Mouse (Mus musculus) CH12.LX (cell line): ENCODE data around the gene Pbx1.

ENCODE experiments used
- CHD2 ChIP-seq: IDR thresholded peaks from 2 replicates; pipeline ENCODE4 v1.6.1; 2011; ENCODE audit warnings: low read length, improper control_type of control experiment
- CTCF ChIP-seq, 2 experiments: IDR thresholded peaks in 1 of 2; conservative IDR thresholded peaks in 1 of 2; 2 replicates each; pipeline ENCODE4 v1.5.1; 2011 to 2012; ENCODE audit warnings: low read depth in 2 of 2, low read length in 2 of 2, improper control_type of control experiment in 1 of 2, inconsistent platforms in 1 of 2, mild to moderate bottlenecking in 1 of 2, moderate library complexity in 1 of 2
- EP300 ChIP-seq: IDR thresholded peaks from 2 replicates; pipeline ENCODE4 v1.6.1; 2011; ENCODE audit warnings: low read length, improper control_type of control experiment
- POLR2A ChIP-seq: IDR thresholded peaks from 2 replicates; pipeline ENCODE4 v1.6.1; 2011; ENCODE audit warnings: low read depth, mild to moderate bottlenecking, improper control_type of control experiment, low read length
- TCF12 ChIP-seq: IDR thresholded peaks from 2 replicates; pipeline ENCODE4 v1.6.1; 2014; ENCODE audit warnings: low read depth, mild to moderate bottlenecking, inconsistent platforms, low read length, improper control_type of control experiment
- ZC3H11A ChIP-seq: IDR thresholded peaks from 2 replicates; pipeline ENCODE4 v1.6.1; 2012; ENCODE audit warnings: low read depth, mild to moderate bottlenecking, inconsistent platforms, low read length, improper control_type of control experiment

- TF ChIP-seq CTCF (conservative IDR thresholded peaks at IDR 0.05 in 1 of 2, IDR thresholded peaks at IDR 0.05 in 1 of 2; ENCODE audit: low read depth in 2 of 2, low read length in 2 of 2), result no peak
- no peak for TF ChIP-seq TCF12
- TF ChIP-seq EP300, result no peak
- no peak for TF ChIP-seq CHD2
- no peak for TF ChIP-seq POLR2A
- TF ChIP-seq ZC3H11A, result no peak
These were observed 37.5 kb downstream of the Pbx1 start for GRCm38 (mm10) chr1:168394535-168394934.
